Mouse (Mus musculus) embryonic fibroblast, embryonic 13.5 days (primary cell): ENCODE measurements around the gene Gfra1. TPM values are rescaled to one million over a fixed set of nuclear protein-coding genes. Genes with fewer than 3 reads are reported as not detected.

ENCODE experiments used
- H3K27ac ChIP-seq: 2 replicates; pipeline ENCODE4 v1.5.1; 2012; ENCODE audit warnings: low read length, control low read depth, inconsistent platforms; ENCODE audit not compliant: insufficient read depth
- H3K4me1 ChIP-seq: 2 replicates; pipeline ENCODE4 v1.6.1; 2011; ENCODE audit warnings: low read length; ENCODE audit not compliant: control insufficient read depth, insufficient read depth
- H3K4me3 ChIP-seq: 2 replicates; pipeline ENCODE4 v1.5.1; 2011; ENCODE audit warnings: mild to moderate bottlenecking, control low read depth, low read length; ENCODE audit not compliant: insufficient read depth
- CTCF ChIP-seq: IDR thresholded peaks from 2 replicates; pipeline ENCODE4 v1.5.1; 2011; ENCODE audit warnings: mild to moderate bottlenecking, control low read depth, low read length, moderate library complexity, borderline replicate concordance; ENCODE audit not compliant: insufficient read depth
- POLR2A ChIP-seq: IDR thresholded peaks from 2 replicates; pipeline ENCODE4 v1.6.1; 2011; ENCODE audit warnings: low read depth, mild to moderate bottlenecking, control low read depth, low read length, moderate library complexity
- polyA plus RNA-seq: library from polyadenylated mRNA; stranded (reverse); fragments of >200 nt; gene quantifications from 2 replicates; pipeline ENCODE4 v1.2.4, GENCODE M21; 2011; ENCODE audit warnings: low read depth; ENCODE audit not compliant: missing spikeins, insufficient read length

Gene Gfra1
- polyA plus RNA-seq, 1 experiment, result 26.6 TPM

DNA sequence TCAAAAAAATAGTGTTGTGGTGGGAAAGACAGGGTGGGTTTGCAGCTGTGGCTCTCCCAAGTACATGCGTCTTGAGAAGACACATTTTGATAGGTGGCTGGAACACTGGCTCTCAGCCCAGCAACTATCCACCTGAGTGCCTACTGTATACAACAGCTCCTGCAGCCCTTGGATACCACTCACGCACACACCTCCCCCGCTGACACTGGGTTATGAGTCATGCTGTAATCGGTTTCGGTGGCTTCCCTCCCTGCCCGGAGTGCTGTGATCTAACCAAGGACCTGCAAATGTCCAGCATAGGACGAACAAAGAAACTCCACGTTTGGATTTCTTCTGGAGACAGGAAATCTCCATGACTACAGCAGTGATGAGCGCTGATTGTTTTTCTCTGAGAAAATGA lies 180.4 kb downstream of the Gfra1 start:
- no peak overlapping the region for H3K27ac ChIP-seq
- H3K4me1 ChIP-seq, result no peaks in the 10 kb centered on the region
- TF ChIP-seq CTCF (no peak), POLR2A (no peak)
- H3K4me3 ChIP-seq, result no peak overlapping the region

DNA sequence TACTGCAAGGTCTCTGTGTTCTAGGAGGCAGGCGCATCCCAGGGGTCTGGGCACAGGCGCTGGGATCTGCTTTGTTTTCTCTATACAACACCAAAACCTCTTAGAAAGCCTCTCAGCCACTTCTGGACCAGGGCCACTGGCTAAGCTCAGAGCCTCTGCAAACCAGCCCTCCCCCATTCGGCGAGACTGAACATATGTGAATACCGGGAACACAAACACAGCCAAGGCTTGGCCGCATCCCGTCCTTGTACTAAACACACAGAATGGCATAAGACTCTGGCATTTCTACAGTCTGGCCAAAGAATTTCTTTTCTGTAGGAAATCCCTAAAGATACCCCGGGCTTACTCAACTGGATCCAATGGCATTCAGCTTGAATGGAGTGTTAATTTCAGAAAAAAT lies 183.9 kb downstream of the Gfra1 start:
- TF ChIP-seq CTCF, result no peak
- no peak for TF ChIP-seq POLR2A
- Histone ChIP-seq H3K4me3 (no peak overlapping the region), H3K4me1 (no peaks in the 10 kb centered on the region), H3K27ac (no peak overlapping the region)

DNA sequence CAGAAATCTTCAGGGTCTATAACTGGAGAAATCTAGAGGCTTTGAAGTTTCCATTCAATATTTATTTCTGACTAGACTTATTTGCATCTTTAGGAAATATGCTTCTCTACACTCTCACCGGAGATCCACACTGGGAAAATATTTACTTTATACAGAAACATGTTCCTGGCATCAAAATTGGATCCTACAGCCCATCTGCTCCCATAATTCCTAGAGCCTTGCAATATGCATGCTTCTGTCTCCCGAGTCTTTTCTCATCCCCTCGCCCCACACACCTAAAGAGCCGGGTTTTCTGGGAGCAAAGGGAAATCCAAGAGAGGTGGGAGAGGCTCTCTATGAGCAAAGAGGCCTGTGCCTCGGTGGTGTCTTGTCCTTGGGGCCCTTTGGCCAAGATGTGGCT lies 184.9 kb downstream of the Gfra1 start:
- H3K27ac ChIP-seq, result no peak overlapping the region
- H3K4me1 ChIP-seq, result no peaks in the 10 kb centered on the region
- TF ChIP-seq CTCF, result no peak
- no peak for TF ChIP-seq POLR2A
- no peak overlapping the region for H3K4me3 ChIP-seq

DNA sequence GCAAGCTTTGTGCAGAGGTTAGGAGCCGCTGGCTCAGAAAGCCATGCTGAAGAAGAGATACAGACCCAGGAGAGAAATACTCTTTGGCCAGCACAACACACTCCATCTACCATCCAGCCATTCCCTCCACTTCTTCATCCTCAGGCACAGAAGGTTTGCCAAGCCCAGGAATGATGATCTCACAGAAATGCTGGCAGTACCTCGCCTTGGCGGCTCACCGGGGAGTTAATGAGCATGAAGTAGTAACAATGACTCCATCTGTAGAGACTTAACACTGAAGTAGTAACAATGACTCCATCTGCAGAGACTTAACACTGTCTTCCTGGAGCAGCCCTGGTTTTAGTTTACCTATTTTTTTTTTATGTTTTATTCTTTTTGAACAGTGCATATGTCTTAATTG lies 187.2 kb downstream of the Gfra1 start:
- no peak overlapping the region for H3K4me3 ChIP-seq
- H3K27ac ChIP-seq, result no peak overlapping the region
- H3K4me1 ChIP-seq, result no peaks in the 10 kb centered on the region
- TF ChIP-seq CTCF (no peak), POLR2A (no peak)

DNA sequence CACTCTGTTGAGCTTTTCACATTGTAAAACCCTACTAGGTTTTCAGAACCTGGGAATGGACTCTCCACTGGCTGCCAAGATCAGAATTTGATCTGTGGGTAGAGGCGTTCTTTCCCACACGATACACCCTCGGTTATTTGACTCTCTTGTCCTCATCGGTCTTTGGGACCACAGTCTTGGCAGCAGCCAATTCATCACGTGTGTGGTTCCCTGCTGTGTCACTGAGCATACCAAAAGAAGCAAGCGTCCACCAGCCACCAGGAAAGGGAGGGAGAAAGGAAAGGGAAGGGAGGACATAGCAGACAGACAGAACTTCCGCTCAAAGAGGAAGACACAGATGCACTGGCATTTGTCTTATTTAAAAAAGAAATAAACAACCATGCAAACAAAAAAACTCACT lies 189.1 kb downstream of the Gfra1 start:
- H3K27ac ChIP-seq, result no peak overlapping the region
- no peaks in the 10 kb centered on the region for H3K4me1 ChIP-seq
- TF ChIP-seq POLR2A (no peak), CTCF (no peak)
- no peak overlapping the region for H3K4me3 ChIP-seq

DNA sequence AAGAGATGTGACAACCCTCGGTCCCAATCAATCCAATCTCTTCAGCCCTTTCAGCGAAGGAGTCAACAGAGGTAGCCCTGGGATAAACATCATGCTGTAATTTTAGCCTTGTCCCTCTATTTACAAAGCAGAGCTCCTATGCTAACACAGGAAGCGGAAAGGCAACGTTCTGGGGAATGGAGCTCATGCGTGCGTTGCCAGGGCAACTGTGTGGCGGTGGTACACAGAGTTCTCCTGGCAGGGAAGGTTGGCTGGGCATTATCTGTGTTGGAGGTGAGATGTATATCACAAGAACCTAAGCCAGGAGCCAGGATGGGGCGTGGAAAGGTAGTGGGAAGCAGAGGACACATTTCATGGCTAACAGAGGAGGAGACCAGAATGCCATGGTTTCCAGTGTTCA lies 194.8 kb downstream of the Gfra1 start:
- Histone ChIP-seq H3K4me3 (no peak overlapping the region), H3K27ac (no peak overlapping the region), H3K4me1 (no peaks in the 10 kb centered on the region)
- TF ChIP-seq POLR2A (no peak), CTCF (no peak)

DNA sequence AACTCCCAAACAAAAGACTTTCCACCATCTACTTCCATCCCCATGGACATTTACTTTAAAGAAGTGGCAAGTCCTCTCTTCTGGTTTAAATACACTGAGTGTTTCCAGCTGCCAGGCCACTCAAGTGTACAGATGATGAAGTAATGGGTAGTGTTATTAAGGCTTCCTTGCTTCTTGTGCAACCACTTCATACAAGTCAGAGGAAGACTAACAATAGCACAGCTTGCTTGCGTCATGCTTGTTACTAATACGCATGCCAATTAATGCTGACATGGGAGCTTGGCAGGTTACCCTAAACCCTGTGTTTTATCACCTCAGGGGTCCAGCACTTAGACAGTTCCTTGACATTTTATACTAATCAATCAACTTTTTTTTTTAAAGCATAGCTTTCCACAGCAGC lies 196.5 kb downstream of the Gfra1 start:
- no peak overlapping the region for H3K27ac ChIP-seq
- H3K4me3 ChIP-seq, result no peak overlapping the region
- TF ChIP-seq CTCF (no peak), POLR2A (no peak)
- H3K4me1 ChIP-seq, result peaks cover 3% of the 10 kb centered on the region; the same call in 1 of the 2 replicates

DNA sequence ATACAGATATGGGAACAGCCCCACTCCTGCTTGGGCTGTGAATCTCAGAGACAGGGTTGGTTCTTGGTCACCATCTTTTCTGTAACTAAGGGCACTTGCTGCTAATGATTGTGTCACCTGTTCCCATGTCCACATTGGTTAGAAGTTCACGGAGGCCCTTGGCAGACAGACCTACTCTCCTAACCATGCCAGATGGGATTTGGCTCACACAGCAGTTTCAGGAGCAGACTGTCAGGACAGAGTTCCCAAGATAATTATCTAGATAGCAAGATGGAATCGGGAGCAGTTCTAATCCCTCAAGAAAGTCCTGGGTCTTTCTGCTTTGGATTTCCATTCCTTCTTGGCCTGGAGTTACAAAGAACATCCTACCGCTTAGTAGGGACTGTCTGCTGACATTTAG lies 199.2 kb downstream of the Gfra1 start:
- peaks cover 3% of the 10 kb centered on the region; the same call in 1 of the 2 replicates for H3K4me1 ChIP-seq
- no peak for TF ChIP-seq CTCF
- no peak for TF ChIP-seq POLR2A
- no peak overlapping the region for H3K27ac ChIP-seq

DNA sequence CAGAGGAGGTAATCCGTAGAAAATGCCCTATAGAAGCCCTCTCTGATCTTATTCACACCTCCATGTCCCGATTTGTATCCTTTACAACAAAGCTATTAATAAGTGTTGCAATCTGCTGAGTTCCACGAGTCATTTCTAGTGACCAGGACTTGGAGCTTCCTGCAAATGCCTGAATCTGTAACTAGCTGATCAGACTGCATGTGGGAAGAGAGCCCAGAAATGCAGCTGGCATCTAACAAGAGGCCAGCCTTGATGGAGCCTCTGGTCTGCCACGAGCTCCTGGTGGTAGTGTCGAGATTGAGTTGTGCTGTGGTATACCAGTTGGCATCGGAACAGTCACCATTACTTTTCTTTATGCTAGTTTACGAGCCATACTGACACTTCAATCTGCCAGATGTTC lies 200.3 kb downstream of the Gfra1 start:
- TF ChIP-seq POLR2A (no peak), CTCF (no peak)
- H3K4me3 ChIP-seq, result no peak overlapping the region
- peaks cover 3% of the 10 kb centered on the region; the same call in 1 of the 2 replicates for H3K4me1 ChIP-seq
- no peak overlapping the region for H3K27ac ChIP-seq

More for the DNA sequence above, 199.2 kb downstream of the Gfra1 start:
- no peak overlapping the region for H3K4me3 ChIP-seq

DNA sequence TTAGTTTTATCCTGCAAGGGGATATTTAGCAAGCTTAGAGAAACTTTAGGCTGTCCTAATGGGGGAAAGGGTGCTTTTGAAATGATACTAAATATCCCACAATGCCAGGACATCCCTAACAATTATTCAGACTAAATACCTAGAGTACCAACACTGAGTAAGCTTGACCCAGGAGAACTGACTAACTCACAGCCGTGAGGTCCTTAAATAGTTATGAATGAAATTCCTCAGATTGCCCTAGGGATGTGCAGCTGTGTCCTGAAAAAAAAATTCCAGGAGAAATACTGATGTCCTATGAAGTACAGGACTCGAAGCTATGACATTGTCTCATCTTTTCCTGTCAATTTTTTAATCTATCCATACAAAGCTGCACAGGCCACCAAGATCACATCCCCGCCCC lies 201.5 kb downstream of the Gfra1 start:
- Histone ChIP-seq H3K27ac (no peak overlapping the region), H3K4me1 (peaks cover 3% of the 10 kb centered on the region; the same call in 1 of the 2 replicates), H3K4me3 (no peak overlapping the region)
- TF ChIP-seq POLR2A (no peak), CTCF (no peak)

DNA sequence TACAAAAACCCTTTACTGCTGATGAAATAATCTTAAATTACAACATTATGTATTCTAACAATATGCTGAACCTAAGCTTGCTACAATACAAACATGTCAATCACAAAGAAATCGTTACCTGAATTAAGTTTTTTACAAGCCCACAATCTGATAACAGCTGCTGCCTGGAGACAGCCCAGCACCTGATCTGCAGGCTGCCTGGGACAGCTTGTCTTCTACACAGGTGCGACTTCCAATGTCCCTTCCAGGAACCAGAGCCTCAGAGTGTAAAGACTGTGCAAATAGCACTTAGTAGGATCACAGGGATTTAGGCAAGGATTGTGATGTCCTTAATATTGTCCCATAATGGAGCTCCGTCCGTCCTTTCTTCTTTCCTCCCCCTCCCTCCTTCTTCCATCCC lies 204.0 kb downstream of the Gfra1 start:
- H3K27ac ChIP-seq, result no peak overlapping the region
- no peak for TF ChIP-seq POLR2A
- no peak for TF ChIP-seq CTCF
- no peak overlapping the region for H3K4me3 ChIP-seq
- H3K4me1 ChIP-seq, result peaks cover 3% of the 10 kb centered on the region; the same call in 1 of the 2 replicates
